Mouse (Mus musculus): Measurements from ENCODE around the gene Rufy3. TPM values are rescaled to one million over a fixed set of nuclear protein-coding genes. Genes with fewer than 3 reads are reported as not detected.

Rufy3 gene
- total RNA-seq, 2 experiments from 2014 or later: 181 TPM

- no peak for DNase-seq (ENCODE audit: low spot score in 2 of 2)
These were observed 118.9 kb downstream of the Rufy3 start for GRCm38 (mm10) chr5:88683706-88684105.

- DNase-seq (ENCODE audit: low spot score in 2 of 2): no peak
These were observed 119.4 kb downstream of the Rufy3 start for GRCm38 (mm10) chr5:88684226-88684625.

- no peak for DNase-seq (ENCODE audit: low spot score in 2 of 2)
These were observed 120.5 kb downstream of the Rufy3 start for GRCm38 (mm10) chr5:88685306-88685705.

GRCm38 (mm10) chr5:88685745-88686299, 121.0 kb downstream of the Rufy3 start:
- no peak for DNase-seq (ENCODE audit: low spot score in 2 of 2)

- DNase-seq (ENCODE audit: low spot score in 2 of 2): no peak
These were observed 123.2 kb downstream of the Rufy3 start for GRCm38 (mm10) chr5:88687996-88688406.

- DNase-seq (ENCODE audit: low spot score in 2 of 2): no peak
These were observed 123.8 kb downstream of the Rufy3 start for GRCm38 (mm10) chr5:88688583-88689187.

GRCm38 (mm10) chr5:88689279-88689938, 124.6 kb downstream of the Rufy3 start:
- no peak for DNase-seq (ENCODE audit: low spot score in 2 of 2)

- no peak for DNase-seq (ENCODE audit: low spot score in 2 of 2)
These were observed 126.1 kb downstream of the Rufy3 start for GRCm38 (mm10) chr5:88690681-88691505.

GRCm38 (mm10) chr5:88691506-88692095, 126.8 kb downstream of the Rufy3 start:
- DNase-seq (ENCODE audit: low spot score in 2 of 2): no peak

- no peak for DNase-seq (ENCODE audit: low spot score in 2 of 2)
These were observed 127.7 kb downstream of the Rufy3 start for GRCm38 (mm10) chr5:88692586-88692985.

GRCm38 (mm10) chr5:88693057-88693456, 128.2 kb downstream of the Rufy3 start:
- DNase-seq (ENCODE audit: low spot score in 2 of 2): no peak

- DNase-seq (ENCODE audit: low spot score in 2 of 2): no peak
These were observed 132.5 kb downstream of the Rufy3 start for GRCm38 (mm10) chr5:88697291-88697690.

- no peak for DNase-seq (ENCODE audit: low spot score in 2 of 2)
These were observed 134.5 kb downstream of the Rufy3 start for GRCm38 (mm10) chr5:88699251-88699913.

Other genes starting within 250 kb of the Rufy3 start
- gene Prol1, start 247.7 kb upstream of the Rufy3 start, total RNA-seq (2021): not detected
- gene Amtn, start 188.9 kb upstream of the Rufy3 start, total RNA-seq (2021): not detected
- not detected for gene Ambn, start 109.0 kb upstream of the Rufy3 start, total RNA-seq (2021)
- not detected for gene Enam, start 77.1 kb upstream of the Rufy3 start, total RNA-seq (2021)
- under 1 TPM; 0.51 to 0.87 TPM for gene Jchain, start 37.1 kb upstream of the Rufy3 start, total RNA-seq (2021)
- 10 to 100 TPM; 29.4 to 29.8 TPM for gene Utp3, start 10.6 kb upstream of the Rufy3 start, total RNA-seq (2021)
- 100 to 1,000 TPM; 103 to 109 TPM for gene Grsf1, start 111.1 kb downstream of the Rufy3 start, total RNA-seq (2021)
- 10 to 100 TPM; 24.4 to 26.2 TPM for gene Mob1b, start 155.8 kb downstream of the Rufy3 start, total RNA-seq (2021)
- gene Dck, start 200.0 kb downstream of the Rufy3 start, total RNA-seq (2021): 10 to 100 TPM; 15.1 to 18.7 TPM